In genomic region chr15:82937428-82937992, GRCm38 (mm10) we compare ENCODE assay signal across 10 mouse cellular contexts. TPM values are rescaled to one million over a fixed set of nuclear protein-coding genes. Genes with fewer than 3 reads are reported as not detected.
A peak's percentile ranks its signal among the peaks of the same experiment; 100 is the strongest.
DNase-seq lines count a peak whose midpoint lies in the region; ATAC-seq and TF ChIP-seq lines count a peak whose summit lies in the region.
"Had no signal": no experiment of that assay in that cellular context is flagged by ENCODE, and none has a peak within 500 bp of the region (broad histone marks: within the 10 kb centered on the region; RNA-seq: fewer than 3 reads in every experiment).

No protein-coding gene starts in this region.

- 0 out of 2 replicates have a peak, but pooled peaks cover 4% of the 10 kb centered on the region for H3K36me3 ChIP-seq in kidney, embryonic 16.5 days (ENCODE audit: insufficient read depth, low read length)
- H3K36me3 ChIP-seq in forebrain, embryonic 12.5 days (replicated peaks) = no peaks in the 10 kb centered on the region
- H3K36me3 ChIP-seq in limb, embryonic 14.5 days (ENCODE audit: control insufficient read depth, insufficient read depth, low read length) = no peaks in the 10 kb centered on the region

- WGBS in kidney, embryonic 16.5 days = 47% methylated on average over 5 of the region's 5 CpGs
- WGBS in forebrain, embryonic 12.5 days = 54% methylated on average over 5 of the region's 5 CpGs
- WGBS in limb, embryonic 14.5 days = 18% methylated on average over 5 of the region's 5 CpGs

- 0 out of 2 replicates have a peak overlapping the region, but pooled peaks have one; percentile 22 for H3K4me2 ChIP-seq in kidney, embryonic 16.5 days (replicated peaks; ENCODE audit: low read depth, low read length)
- H3K4me2 ChIP-seq in forebrain, embryonic 12.5 days = peak overlapping the region; percentile 30
- H3K4me2 ChIP-seq in limb, embryonic 14.5 days (replicated peaks; ENCODE audit: low read depth, low read length, severe bottlenecking) = peak overlapping the region; percentile 23; the same call in 1 of the 2 replicates

- peaks cover 79% of the 10 kb centered on the region for H3K4me1 ChIP-seq in kidney, embryonic 16.5 days (ENCODE audit: insufficient read depth, low read length)
- H3K4me1 ChIP-seq in forebrain, embryonic 12.5 days = peaks cover 90% of the 10 kb centered on the region
- peaks cover 58% of the 10 kb centered on the region for H3K4me1 ChIP-seq in limb, embryonic 14.5 days (ENCODE audit: control insufficient read depth, insufficient read depth, low read length)

- H3K27ac ChIP-seq in kidney, embryonic 16.5 days (ENCODE audit: low read length) = peak overlapping the region; percentile 61
- H3K27ac ChIP-seq in forebrain, embryonic 12.5 days = peak overlapping the region; percentile 85
- H3K27ac ChIP-seq in limb, embryonic 14.5 days (replicated peaks; ENCODE audit: low read depth, low read length) = peak overlapping the region; percentile 55

- intact Hi-C loops in gastrocnemius, postnatal 14 days (cut with DNase I; ENCODE audit: low total_unique reads) = no loop called here

- no peak for DNase-seq in kidney, adult 18-20 months
- peak; percentile 87 for DNase-seq in NIH3T3 (ENCODE audit: low read depth)
- DNase-seq in limb, embryonic 14.5 days (ENCODE audit: low spot score) = peak; percentile 60
- DNase-seq in urinary bladder, postnatal 10 days (ENCODE audit: low spot score) = no peak
- DNase-seq in gastrocnemius, postnatal 14 days = no peak

- TF ChIP-seq POLR2A in limb, embryonic 14.5 days (IDR thresholded peaks at IDR 0.05; ENCODE audit: borderline replicate concordance, extremely low read depth, insufficient read depth, insufficient read length) = no peak

- no peaks in the 10 kb centered on the region for H3K9me3 ChIP-seq in kidney, embryonic 16.5 days (ENCODE audit: low read length)
- no peaks in the 10 kb centered on the region for H3K9me3 ChIP-seq in forebrain, embryonic 12.5 days
- H3K9me3 ChIP-seq in limb, embryonic 14.5 days (ENCODE audit: control insufficient read depth, low read length) = no peaks in the 10 kb centered on the region
- H3K9me3 ChIP-seq: megakaryocyte, embryonic 14.5 days had no signal

- H3K27me3 ChIP-seq in kidney, embryonic 16.5 days (ENCODE audit: insufficient read depth, low read length) = no peaks in the 10 kb centered on the region; the same call in 1 of the 2 replicates
- H3K27me3 ChIP-seq in forebrain, embryonic 12.5 days = no peaks in the 10 kb centered on the region
- no peaks in the 10 kb centered on the region for H3K27me3 ChIP-seq in limb, embryonic 14.5 days (ENCODE audit: control insufficient read depth, insufficient read depth, low read length)

- 0 out of 2 replicates have a peak, but pooled peaks have one; percentile 11 for ATAC-seq in kidney, embryonic 16.5 days (ENCODE audit: low FRiP score, low TSS enrichment)
- ATAC-seq in forebrain, embryonic 12.5 days (ENCODE audit: low FRiP score) = peak; percentile 33; the same call in 1 of the 2 replicates
- peak; percentile 39; the same call in 1 of the 2 replicates for ATAC-seq in limb, embryonic 14.5 days (ENCODE audit: low FRiP score, low read depth)
- ATAC-seq in monocyte, adult 5-6 weeks (replicated peaks; ENCODE audit: insufficient number of reproducible peaks, low FRiP score, low TSS enrichment, poor library complexity, severe bottlenecking) = no peak
- ATAC-seq: inflammation-experienced regulatory T-cells, adult 6 months had no signal

- H3K9ac ChIP-seq in kidney, embryonic 16.5 days (replicated peaks; ENCODE audit: low read length) = no peak overlapping the region
- 0 out of 2 replicates have a peak overlapping the region, but pooled peaks have one; percentile 36 for H3K9ac ChIP-seq in forebrain, embryonic 12.5 days
- H3K9ac ChIP-seq in limb, embryonic 14.5 days (ENCODE audit: low read depth, low read length, severe bottlenecking) = no peak overlapping the region

- H3K4me3 ChIP-seq in kidney, embryonic 16.5 days (ENCODE audit: low read length) = no peak overlapping the region
- no peak overlapping the region for H3K4me3 ChIP-seq in forebrain, embryonic 12.5 days (replicated peaks)
- H3K4me3 ChIP-seq in limb, embryonic 14.5 days (replicated peaks; ENCODE audit: low read length) = no peak overlapping the region
- H3K4me3 ChIP-seq: megakaryocyte, embryonic 14.5 days had no signal

RNA-seq across cellular contexts. Expression of gene Tcf20, which starts 50.2 kb away (rescaled TPM):
- polyA plus RNA-seq in kidney, embryonic 16.5 days (2015; fragmentation: Nextera tagmentation; extraction: Ambion mirVana) = 7.3 and 8.3 TPM in 2 replicates
- 14.7 and 14.9 TPM in 2 replicates for polyA plus RNA-seq in forebrain, embryonic 12.5 days (2016; fragmentation: Nextera tagmentation; extraction: Ambion mirVana)
- polyA plus RNA-seq in limb, embryonic 14.5 days (2012; rRNA removed) = 28.9 and 29.2 TPM in 2 replicates
- polyA plus RNA-seq in limb, embryonic 14.5 days (2014; fragmentation: Nextera tagmentation; extraction: Ambion mirVana) = 14.6 and 16.3 TPM in 2 replicates
- total RNA-seq in gastrocnemius, postnatal 14 days (2021) = 10 to 100 TPM; 21.9 to 26.0 TPM
- total RNA-seq in monocyte, adult 5-6 weeks (2017) = 77.4 to 104 TPM (median 81.3 TPM) in 3 replicates

Comparison
In these comparisons a context has a peak if more than half of its experiments do, and no peak if none do; other contexts are left out.
1. DNase-seq: peak in NIH3T3 (single experiment) and limb, embryonic 14.5 days (single experiment); none in kidney, adult 18-20 months (single experiment), urinary bladder, postnatal 10 days (single experiment) and gastrocnemius, postnatal 14 days (single experiment).
2. Peak in every context shown above with its lines, with median percentiles within 50 percentile points of each other: H3K27ac ChIP-seq and H3K4me2 ChIP-seq.